Mouse (Mus musculus): ENCODE measurements at regions not wholly inside any gene's neighbourhood (a gene's known extent, or its start where the extent isn't known, plus 50 kb on each side); places are given as distances from the start of the nearest gene placed in this dataset.

GRCm38 (mm10) chr3:125813798-125814197 lies 124.6 kb downstream of the Ugt8a start:
- no peak for DNase-seq
- Histone ChIP-seq H3K27me3 (ENCODE audit: control insufficient read depth, insufficient read depth, low read length) (no peaks in the 10 kb centered on the region), H3K27ac (ENCODE audit: insufficient read depth, low read length) (no peak overlapping the region), H3K4me1 (ENCODE audit: control insufficient read depth, insufficient read depth, low read length) (no peaks in the 10 kb centered on the region), H3K4me3 (replicated peaks; ENCODE audit: insufficient read depth, low read depth, low read length) (no peak overlapping the region)
- TF ChIP-seq CTCF (IDR thresholded peaks at IDR 0.05; ENCODE audit: borderline replicate concordance, insufficient read depth, low read depth, low read length) (no peak), POLR2A (IDR thresholded peaks at IDR 0.05; ENCODE audit: borderline replicate concordance, insufficient read depth, low read length) (no peak)
- WGBS: 35% methylated on average over 4 of the region's 4 CpGs

GRCm38 (mm10) chr3:125812829-125813228 lies 125.6 kb downstream of the Ugt8a start:
- peak; percentile 7 to 17 for DNase-seq
- no peak overlapping the region for H3K27ac ChIP-seq (ENCODE audit: insufficient read depth, low read length)
- 17% methylated on average over 4 of the region's 4 CpGs for WGBS

GRCm38 (mm10) chr3:125794606-125795005 lies 143.8 kb downstream of the Ugt8a start:
- no peak overlapping the region for H3K27ac ChIP-seq (ENCODE audit: insufficient read depth, low read length)
- no peak for DNase-seq
- no peaks in the 10 kb centered on the region for H3K4me1 ChIP-seq (ENCODE audit: control insufficient read depth, insufficient read depth, low read length)
- no peaks in the 10 kb centered on the region for H3K27me3 ChIP-seq (ENCODE audit: control insufficient read depth, insufficient read depth, low read length)
- WGBS: 10% methylated on average over 1 of the region's 1 CpGs
- TF ChIP-seq CTCF (IDR thresholded peaks at IDR 0.05; ENCODE audit: borderline replicate concordance, insufficient read depth, low read depth, low read length) (no peak), POLR2A (IDR thresholded peaks at IDR 0.05; ENCODE audit: borderline replicate concordance, insufficient read depth, low read length) (no peak)
- no peak overlapping the region for H3K4me3 ChIP-seq (replicated peaks; ENCODE audit: insufficient read depth, low read depth, low read length)

More at GRCm38 (mm10) chr3:125812829-125813228, 125.6 kb downstream of the Ugt8a start:
- no peaks in the 10 kb centered on the region for H3K27me3 ChIP-seq (ENCODE audit: control insufficient read depth, insufficient read depth, low read length)
- no peaks in the 10 kb centered on the region for H3K4me1 ChIP-seq (ENCODE audit: control insufficient read depth, insufficient read depth, low read length)
- TF ChIP-seq POLR2A (IDR thresholded peaks at IDR 0.05; ENCODE audit: borderline replicate concordance, insufficient read depth, low read length): no peak
- no peak for TF ChIP-seq CTCF (IDR thresholded peaks at IDR 0.05; ENCODE audit: borderline replicate concordance, insufficient read depth, low read depth, low read length)
- no peak overlapping the region for H3K4me3 ChIP-seq (replicated peaks; ENCODE audit: insufficient read depth, low read depth, low read length)

GRCm38 (mm10) chr3:125781357-125781756 lies 157.1 kb downstream of the Ugt8a start:
- whole genome bisulfite sequencing: 81% methylated on average over 4 of the region's 4 CpGs

GRCm38 (mm10) chr3:125780251-125780650 lies 158.2 kb downstream of the Ugt8a start:
- TF ChIP-seq CTCF (IDR thresholded peaks at IDR 0.05; ENCODE audit: borderline replicate concordance, insufficient read depth, low read depth, low read length) (no peak), POLR2A (IDR thresholded peaks at IDR 0.05; ENCODE audit: borderline replicate concordance, insufficient read depth, low read length) (no peak)
- H3K27me3 ChIP-seq (ENCODE audit: control insufficient read depth, insufficient read depth, low read length): no peaks in the 10 kb centered on the region
- WGBS: 68% methylated on average over 3 of the region's 3 CpGs
- no peak overlapping the region for H3K27ac ChIP-seq (ENCODE audit: insufficient read depth, low read length)
- no peaks in the 10 kb centered on the region for H3K4me1 ChIP-seq (ENCODE audit: control insufficient read depth, insufficient read depth, low read length)
- no peak for DNase-seq
- no peak overlapping the region for H3K4me3 ChIP-seq (replicated peaks; ENCODE audit: insufficient read depth, low read depth, low read length)

More at GRCm38 (mm10) chr3:125781357-125781756, 157.1 kb downstream of the Ugt8a start:
- Histone ChIP-seq H3K27me3 (ENCODE audit: control insufficient read depth, insufficient read depth, low read length) (no peaks in the 10 kb centered on the region), H3K4me1 (ENCODE audit: control insufficient read depth, insufficient read depth, low read length) (no peaks in the 10 kb centered on the region), H3K4me3 (replicated peaks; ENCODE audit: insufficient read depth, low read depth, low read length) (no peak overlapping the region), H3K27ac (ENCODE audit: insufficient read depth, low read length) (no peak overlapping the region)
- no peak for TF ChIP-seq CTCF (IDR thresholded peaks at IDR 0.05; ENCODE audit: borderline replicate concordance, insufficient read depth, low read depth, low read length)
- TF ChIP-seq POLR2A (IDR thresholded peaks at IDR 0.05; ENCODE audit: borderline replicate concordance, insufficient read depth, low read length): no peak
- no peak for DNase-seq
